In genomic region chr2:32153791-32154119, GRCm38 (mm10) we compare ENCODE assay signal across 9 mouse cellular contexts. TPM values are rescaled to one million over a fixed set of nuclear protein-coding genes. Genes with fewer than 3 reads are reported as not detected.
DNase-seq lines count a peak whose midpoint lies in the region; ATAC-seq and TF ChIP-seq lines count a peak whose summit lies in the region.
"Had no signal": no experiment of that assay in that cellular context is flagged by ENCODE, and none has a peak within 500 bp of the region (broad histone marks: within the 10 kb centered on the region; RNA-seq: fewer than 3 reads in every experiment).

No protein-coding gene starts in this region.

- H3K4me3 ChIP-seq in heart, embryonic 12.5 days: peak overlapping the region; percentile 80
- H3K4me3 ChIP-seq in ES-Bruce4 (ENCODE audit: low read depth, low read length): 0 out of 2 replicates have a peak overlapping the region, but pooled peaks have one; percentile 11
- peak overlapping the region; percentile 97 for H3K4me3 ChIP-seq in hindbrain, embryonic 11.5 days (ENCODE audit: low read depth, low read length)
- peak overlapping the region; percentile 97 for H3K4me3 ChIP-seq in liver, postnatal 0 days (ENCODE audit: low read depth, low read length)

- no peaks in the 10 kb centered on the region for H3K27me3 ChIP-seq in heart, embryonic 12.5 days (replicated peaks)
- no peaks in the 10 kb centered on the region for H3K27me3 ChIP-seq in ES-Bruce4 (ENCODE audit: control insufficient read depth, insufficient read depth, low read length, poor library complexity, severe bottlenecking)
- no peaks in the 10 kb centered on the region for H3K27me3 ChIP-seq in hindbrain, embryonic 11.5 days (ENCODE audit: control insufficient read depth, insufficient read depth, low read length)
- H3K27me3 ChIP-seq in liver, postnatal 0 days (ENCODE audit: insufficient read depth, low read length): no peaks in the 10 kb centered on the region

- no peaks in the 10 kb centered on the region for H3K9me3 ChIP-seq in heart, embryonic 12.5 days (replicated peaks)
- H3K9me3 ChIP-seq in ES-Bruce4 (replicated peaks; ENCODE audit: control insufficient read depth, insufficient read depth, low read length, poor library complexity, severe bottlenecking): no peaks in the 10 kb centered on the region
- H3K9me3 ChIP-seq in hindbrain, embryonic 11.5 days (ENCODE audit: control insufficient read depth, low read length): no peaks in the 10 kb centered on the region
- no peaks in the 10 kb centered on the region for H3K9me3 ChIP-seq in liver, postnatal 0 days (ENCODE audit: low read length)

- H3K4me1 ChIP-seq in heart, embryonic 12.5 days (replicated peaks): peaks cover 70% of the 10 kb centered on the region
- peaks cover 9% of the 10 kb centered on the region for H3K4me1 ChIP-seq in ES-Bruce4 (ENCODE audit: control insufficient read depth, insufficient read depth, low read length)
- peaks cover 32% of the 10 kb centered on the region for H3K4me1 ChIP-seq in hindbrain, embryonic 11.5 days (replicated peaks; ENCODE audit: control insufficient read depth, insufficient read depth, low read length)
- H3K4me1 ChIP-seq in liver, postnatal 0 days (ENCODE audit: insufficient read depth): peaks cover 67% of the 10 kb centered on the region

- H3K27ac ChIP-seq in heart, embryonic 12.5 days (ENCODE audit: poor library complexity, severe bottlenecking): peak overlapping the region; percentile 97
- peak overlapping the region; percentile 45 for H3K27ac ChIP-seq in ES-Bruce4 (ENCODE audit: insufficient read depth, low read length)
- peak overlapping the region; percentile 67 for H3K27ac ChIP-seq in hindbrain, embryonic 11.5 days (ENCODE audit: low read depth, low read length)
- H3K27ac ChIP-seq in liver, postnatal 0 days (ENCODE audit: low read depth): peak overlapping the region; percentile 99

- no peak for TF ChIP-seq POLR2A in ES-Bruce4 (IDR thresholded peaks at IDR 0.05; ENCODE audit: insufficient read depth, low read length)

- WGBS in heart, embryonic 12.5 days: 37% methylated on average over 4 of the region's 4 CpGs
- 24% methylated on average over 4 of the region's 4 CpGs for WGBS in hindbrain, embryonic 11.5 days
- WGBS in liver, postnatal 0 days (ENCODE audit: insufficient replicate concordance): 27% methylated on average over 4 of the region's 4 CpGs

- TF ChIP-seq EP300 in ES-Bruce4 (IDR thresholded peaks at IDR 0.05; ENCODE audit: insufficient read depth, low read depth, low read length): no peak
- TF ChIP-seq EP300 in liver, postnatal 0 days (IDR thresholded peaks at IDR 0.05; ENCODE audit: low read depth): no peak

- ATAC-seq in heart, embryonic 12.5 days (ENCODE audit: insufficient number of reproducible peaks, low FRiP score): no peak
- ATAC-seq in hindbrain, embryonic 11.5 days (ENCODE audit: low FRiP score): no peak
- no peak for ATAC-seq in liver, postnatal 0 days

- no peak for TF ChIP-seq CTCF in ES-Bruce4 (IDR thresholded peaks at IDR 0.05; ENCODE audit: low read depth, low read length)
- TF ChIP-seq CTCF in liver, postnatal 0 days (IDR thresholded peaks at IDR 0.05; ENCODE audit: low read depth): no peak

- no peaks in the 10 kb centered on the region for H3K36me3 ChIP-seq in heart, embryonic 12.5 days
- H3K36me3 ChIP-seq in ES-Bruce4 (ENCODE audit: control insufficient read depth, insufficient read depth, low read length, poor library complexity, severe bottlenecking): no peaks in the 10 kb centered on the region
- no peaks in the 10 kb centered on the region for H3K36me3 ChIP-seq in hindbrain, embryonic 11.5 days (ENCODE audit: control insufficient read depth, insufficient read depth, low read length)
- H3K36me3 ChIP-seq in liver, postnatal 0 days (replicated peaks; ENCODE audit: insufficient read depth, low read length): no peaks in the 10 kb centered on the region

- peak overlapping the region; percentile 97 for H3K9ac ChIP-seq in heart, embryonic 12.5 days
- H3K9ac ChIP-seq in ES-Bruce4 (ENCODE audit: low read depth, poor library complexity, severe bottlenecking): peak overlapping the region; percentile 100
- peak overlapping the region; percentile 99; the same call in 1 of the 2 replicates for H3K9ac ChIP-seq in hindbrain, embryonic 11.5 days (ENCODE audit: low read depth, low read length)
- H3K9ac ChIP-seq in liver, postnatal 0 days (replicated peaks): peak overlapping the region; percentile 97

- DNase-seq in heart, postnatal 4 days: no peak
- no peak for DNase-seq in hindbrain, embryonic 11.5 days (ENCODE audit: low spot score)
- no peak for DNase-seq in liver, postnatal 0 days
- DNase-seq in thymus, postnatal 36 days: no peak
- no peak for DNase-seq in ovary, postnatal 14 days (ENCODE audit: low spot score)
- DNase-seq in right cerebral cortex, postnatal 14 days: no peak
- DNase-seq: gastrocnemius, postnatal 25 days had no signal

- H3K4me2 ChIP-seq in heart, embryonic 12.5 days: peak overlapping the region; percentile 96
- H3K4me2 ChIP-seq in hindbrain, embryonic 11.5 days (replicated peaks; ENCODE audit: low read depth, low read length): peak overlapping the region; percentile 76
- peak overlapping the region; percentile 86 for H3K4me2 ChIP-seq in liver, postnatal 0 days (ENCODE audit: low read depth, low read length)

RNA-seq across cellular contexts. Expression of gene Prrc2b, which starts 2.9 kb away (rescaled TPM):
- polyA plus RNA-seq in heart, embryonic 12.5 days (2016; fragmentation: Nextera tagmentation; extraction: Ambion mirVana): 54.7 and 66.5 TPM in 2 replicates
- total RNA-seq in heart, postnatal 4 days (2021): 100 to 1,000 TPM; 138 to 145 TPM
- polyA plus RNA-seq in ES-Bruce4 (2011; ENCODE audit: insufficient read depth, insufficient read length, low read depth, missing spikeins): 106 and 112 TPM in 2 replicates
- polyA plus RNA-seq in hindbrain, embryonic 11.5 days (2014; fragmentation: Nextera tagmentation; extraction: Ambion mirVana): 57.6 and 69.0 TPM in 2 replicates
- polyA plus RNA-seq in liver, postnatal 0 days (2015; fragmentation: Nextera tagmentation; extraction: Ambion mirVana): 7.5 and 8.4 TPM in 2 replicates

RNA-seq across cellular contexts. Expression of gene Plpp7, which starts 58.4 kb away (rescaled TPM):
- 11.4 and 13.6 TPM in 2 replicates for polyA plus RNA-seq in heart, embryonic 12.5 days (2016; fragmentation: Nextera tagmentation; extraction: Ambion mirVana)
- total RNA-seq in heart, postnatal 4 days (2021): 10 to 100 TPM; 15.7 to 20.5 TPM
- 1.2 TPM in 1 of 2 replicates, not detected in the other for polyA plus RNA-seq in ES-Bruce4 (2011; ENCODE audit: insufficient read depth, insufficient read length, low read depth, missing spikeins)
- 5.5 and 7.5 TPM in 2 replicates for polyA plus RNA-seq in hindbrain, embryonic 11.5 days (2014; fragmentation: Nextera tagmentation; extraction: Ambion mirVana)
- 1.6 and 1.7 TPM in 2 replicates for polyA plus RNA-seq in liver, postnatal 0 days (2015; fragmentation: Nextera tagmentation; extraction: Ambion mirVana)

Comparison
In these comparisons a context has a peak if more than half of its experiments do, and no peak if none do; other contexts are left out.
1. H3K27ac ChIP-seq: peak in every context shown above with its lines; median percentile 99 in liver, postnatal 0 days; 97 in heart, embryonic 12.5 days; 67 in hindbrain, embryonic 11.5 days; 45 in ES-Bruce4.
2. H3K4me3 ChIP-seq: peak in every context shown above with its lines; median percentile 97 in hindbrain, embryonic 11.5 days; 97 in liver, postnatal 0 days; 80 in heart, embryonic 12.5 days; 11 in ES-Bruce4.